Mouse (Mus musculus): Measurements from ENCODE around the gene Rbfox2.
"Not testable (repeated sequence)": the region's sequence is repeated elsewhere in the genome, so short reads cannot be mapped to it uniquely, and the experiment has no call there.

Rbfox2 gene

GRCm38 (mm10) chr15:77306547-77307261, at the start of gene Rbfox2:
Gene Rbfox2 (minus strand): TSS chr15:77307004.
- DNase-seq = peak; percentile 98

GRCm38 (mm10) chr15:77356248-77356810, 49.5 kb upstream of the Rbfox2 start:
- DNase-seq = peak; percentile 54

DNA sequence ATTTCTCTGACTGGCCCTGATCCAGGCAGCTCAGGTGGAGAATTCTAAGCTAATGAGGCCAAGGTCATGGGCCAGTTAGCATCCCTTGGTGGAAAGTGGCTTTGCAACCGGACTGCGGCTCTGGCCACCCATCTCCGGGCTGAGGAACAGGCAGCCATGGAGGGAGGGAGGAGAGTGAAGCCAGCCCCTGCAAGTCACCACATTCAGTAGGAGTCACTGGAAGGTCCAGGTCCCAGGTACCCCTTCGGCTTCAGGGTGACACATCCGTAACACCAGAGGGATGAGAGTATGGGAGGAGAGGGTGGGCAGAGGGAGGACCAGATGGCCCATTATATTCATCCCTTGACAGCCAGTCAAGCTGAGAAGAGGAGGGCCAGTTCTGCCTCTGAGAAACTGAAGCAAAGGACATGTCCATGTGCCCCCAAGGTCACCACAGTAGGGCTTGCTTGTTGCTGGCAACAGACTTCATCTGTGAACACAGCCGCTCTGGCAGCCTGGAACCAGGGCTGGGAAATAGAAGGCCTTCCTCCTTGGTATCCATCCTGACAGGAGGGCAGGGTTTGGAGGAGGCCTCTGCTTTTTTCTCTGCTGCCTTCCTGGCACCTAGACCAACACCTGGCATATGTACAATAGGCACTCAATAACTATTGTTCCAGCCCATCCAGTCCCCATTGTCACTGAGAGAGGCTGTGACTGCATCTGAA, 48.2 kb upstream of the Rbfox2 start:
- DNase-seq = no peak

- DNase-seq = no peak
These were observed 47.7 kb upstream of the Rbfox2 start for GRCm38 (mm10) chr15:77354496-77354847.

GRCm38 (mm10) chr15:77353764-77354163, 47.0 kb upstream of the Rbfox2 start:
- DNase-seq = no peak

- DNase-seq = no peak
These were observed 46.1 kb upstream of the Rbfox2 start for GRCm38 (mm10) chr15:77352863-77353262.

GRCm38 (mm10) chr15:77350117-77350516, 43.3 kb upstream of the Rbfox2 start:
- DNase-seq = no peak

- DNase-seq = no peak
These were observed 41.3 kb upstream of the Rbfox2 start for GRCm38 (mm10) chr15:77348146-77348545.

GRCm38 (mm10) chr15:77344127-77345125, 37.6 kb upstream of the Rbfox2 start:
- peak; percentile 58 for DNase-seq

DNA sequence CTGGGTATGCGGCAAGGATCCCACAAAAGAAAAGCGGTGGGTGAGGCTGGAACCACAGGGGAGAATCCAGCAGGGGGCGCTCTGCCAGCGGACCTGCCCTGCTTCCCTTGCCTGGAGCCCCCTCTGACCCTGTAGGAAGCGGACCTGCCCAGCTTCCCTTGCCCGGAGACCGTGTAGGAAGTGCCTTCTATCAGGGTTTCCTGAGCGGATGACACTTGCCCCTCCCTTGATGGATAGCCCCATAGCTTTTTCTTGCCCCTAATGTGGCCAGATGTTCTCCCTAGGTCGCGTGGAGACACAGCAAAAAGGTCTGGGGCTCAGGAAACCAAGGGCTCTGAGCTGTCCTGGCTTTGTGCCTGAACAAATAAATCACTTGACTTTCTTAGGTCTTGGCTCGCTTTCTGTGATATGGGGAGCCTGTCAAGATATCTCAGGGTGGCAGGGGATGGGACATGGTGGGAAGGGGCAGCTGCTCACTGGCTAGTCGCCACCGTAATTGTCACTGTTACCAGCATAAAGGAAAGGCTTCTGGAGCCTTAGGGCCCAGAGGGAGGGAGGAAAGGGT, 36.8 kb upstream of the Rbfox2 start:
- peak; percentile 88 for DNase-seq

DNA sequence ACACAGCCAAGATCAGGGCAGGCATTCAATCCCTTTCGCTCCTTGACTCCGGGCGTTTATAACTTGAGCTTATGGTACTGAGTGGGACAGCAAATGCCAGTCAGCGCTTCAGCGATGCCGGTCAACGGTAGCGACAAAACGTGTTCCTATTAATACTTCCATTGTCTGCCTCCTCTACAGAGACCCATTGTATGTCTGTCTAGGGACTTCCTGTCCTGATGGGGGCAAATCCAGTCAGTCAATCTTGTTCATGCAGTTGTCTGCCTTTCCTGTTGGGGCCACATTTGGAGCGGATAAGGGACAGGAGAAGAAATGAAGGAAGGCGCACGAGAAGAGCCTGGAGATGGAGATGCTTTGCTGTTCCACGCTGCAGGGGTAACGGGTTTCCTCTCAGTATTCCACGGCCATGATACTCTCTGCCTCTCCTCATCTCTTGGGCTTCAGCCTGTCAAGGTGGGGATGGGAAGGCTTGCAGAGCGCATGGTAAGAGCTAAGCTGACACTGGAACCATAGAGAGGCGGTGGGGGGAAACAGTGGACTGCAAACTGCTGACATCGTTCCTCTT, 36.2 kb upstream of the Rbfox2 start:
- DNase-seq = no peak

DNA sequence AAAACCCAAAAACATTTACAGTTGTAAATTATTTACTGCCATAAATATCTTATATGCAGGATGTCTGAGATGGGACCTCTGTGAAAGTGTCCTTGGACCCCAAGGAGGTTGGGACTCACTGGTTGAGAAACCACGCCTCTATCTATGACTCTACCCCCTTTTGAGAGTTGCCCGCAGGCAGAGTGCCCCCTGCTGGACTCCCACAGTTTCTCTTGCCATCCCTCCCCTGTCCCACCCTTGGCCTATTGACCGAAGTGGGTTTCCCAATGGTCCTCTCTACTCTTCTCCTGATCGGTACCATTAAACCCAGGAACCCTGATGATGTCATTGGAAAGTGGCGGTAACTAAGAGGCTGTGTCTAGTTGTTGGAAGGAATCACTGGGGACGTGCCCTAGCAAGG, 35.2 kb upstream of the Rbfox2 start:
- DNase-seq = no peak

- no peak for DNase-seq
These were observed 33.8 kb upstream of the Rbfox2 start for GRCm38 (mm10) chr15:77340581-77340980.

GRCm38 (mm10) chr15:77338924-77339429, 32.2 kb upstream of the Rbfox2 start:
- DNase-seq = no peak

GRCm38 (mm10) chr15:77338451-77338850, 31.6 kb upstream of the Rbfox2 start:
- DNase-seq = no peak

DNA sequence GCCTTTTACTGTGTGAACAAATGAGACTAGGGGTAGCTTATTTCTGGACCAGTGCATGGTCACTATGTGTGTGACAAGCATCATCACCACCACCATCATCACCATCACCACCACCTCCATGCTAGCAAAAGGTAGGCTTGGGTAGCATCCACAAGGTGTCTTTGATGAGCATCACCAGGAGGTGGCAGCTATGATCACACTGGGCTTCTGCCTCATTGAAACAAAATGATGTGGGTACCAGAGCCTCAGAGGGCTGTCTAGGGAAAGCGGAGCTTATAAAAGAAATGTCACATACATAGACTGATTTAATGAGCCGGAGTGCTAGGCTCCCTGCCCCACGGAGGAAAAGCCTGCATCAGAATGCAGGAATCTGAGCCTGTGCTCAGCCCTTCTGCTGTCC, 31.1 kb upstream of the Rbfox2 start:
- DNase-seq = no peak

- DNase-seq = no peak
These were observed 30.2 kb upstream of the Rbfox2 start for GRCm38 (mm10) chr15:77336968-77337341.

- peak; percentile 93 for DNase-seq
These were observed 29.6 kb upstream of the Rbfox2 start for GRCm38 (mm10) chr15:77336287-77336967.

GRCm38 (mm10) chr15:77335185-77335584, 28.4 kb upstream of the Rbfox2 start:
- DNase-seq = not testable (repeated sequence)

DNA sequence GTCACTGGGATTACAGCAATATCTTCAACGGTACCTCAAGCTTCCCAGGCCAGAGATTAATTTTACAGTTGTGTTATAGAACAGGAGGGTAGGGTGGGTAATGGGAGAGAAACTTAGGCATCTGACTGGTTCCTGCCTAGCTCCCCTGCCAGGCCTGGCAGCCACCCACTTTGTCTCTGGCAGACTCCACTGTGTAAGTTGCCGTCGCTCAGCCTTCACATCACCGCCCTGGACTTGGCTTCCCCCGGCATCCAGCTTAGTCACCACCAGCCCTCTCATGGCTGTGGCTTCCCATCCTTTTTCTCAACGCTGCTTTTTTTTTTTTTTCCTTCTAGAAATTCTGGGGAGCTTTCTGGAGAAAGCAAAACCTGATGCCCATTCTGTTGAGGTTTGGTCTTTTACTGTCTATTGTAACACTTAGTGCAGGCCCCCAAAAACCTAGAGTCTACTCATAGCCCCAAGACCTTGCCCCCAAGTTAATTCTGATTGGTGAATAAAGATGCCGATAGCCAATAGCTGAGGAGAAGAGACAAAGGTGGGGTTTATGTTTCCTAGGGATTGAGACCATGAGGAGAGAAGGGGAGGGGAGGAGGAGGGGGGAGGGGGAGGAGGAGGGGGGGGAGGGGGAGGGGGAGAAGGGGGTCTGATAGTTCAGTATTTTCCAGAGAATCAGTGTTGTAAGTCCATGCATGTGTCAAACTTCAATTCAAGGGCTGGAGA, 25.6 kb upstream of the Rbfox2 start:
- no peak for DNase-seq

DNA sequence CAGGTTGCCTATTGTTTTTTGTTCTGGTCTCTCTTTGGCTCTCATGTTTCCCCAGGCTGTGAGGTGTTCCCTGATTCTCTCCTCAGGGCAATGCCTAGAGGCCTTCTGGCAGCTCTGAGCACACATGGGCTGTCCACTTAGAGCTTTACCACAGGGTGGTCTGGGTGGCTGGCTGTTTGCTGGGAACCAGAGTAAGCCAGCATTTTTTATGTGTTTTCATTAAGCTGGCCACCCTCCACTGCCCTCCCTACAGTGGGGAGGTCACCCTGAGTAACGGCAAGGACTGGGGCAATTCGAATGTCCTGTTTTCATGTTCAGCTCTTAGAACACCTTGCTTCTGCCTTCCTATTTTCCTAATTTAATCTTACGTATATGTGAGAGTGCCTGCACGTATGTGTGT, 24.6 kb upstream of the Rbfox2 start:
- DNase-seq = no peak

All from embryo, embryonic 11 days (tissue).